Mouse (Mus musculus) heart, postnatal 0 days (tissue): ENCODE results near the gene Maml2. TPM values are rescaled to one million over a fixed set of nuclear protein-coding genes. Genes with fewer than 3 reads are reported as not detected.

Experiments
- ATAC-seq: fragments of 200-750 bp; cut with Nextera tagmentation; 2 replicates; pipeline ENCODE4 v1.8.0; 2017; ENCODE audit warnings: low read depth, moderate number of reproducible peaks, moderate library complexity; ENCODE audit not compliant: insufficient read depth
- DNase-seq: peaks from one replicate; pipeline ENCODE4 v3.0.0-alpha.2; 2016; ENCODE audit warnings: low spot score
- H3K27ac ChIP-seq: fragments of 300-500 bp; sonication (generic); 2 replicates; pipeline ENCODE4 v1.5.1; 2014; ENCODE audit warnings: low read depth, mild to moderate bottlenecking
- H3K27me3 ChIP-seq: fragments of 300-500 bp; sonication (generic); 2 replicates; pipeline ENCODE4 v1.6.1; 2014; ENCODE audit warnings: low read length, mixed read lengths; ENCODE audit not compliant: control insufficient read depth, insufficient read depth
- H3K36me3 ChIP-seq: fragments of 300-500 bp; sonication (generic); replicated peaks from 2 replicates; pipeline ENCODE4 v1.6.1; 2014; ENCODE audit warnings: low read length, mixed read lengths; ENCODE audit not compliant: control insufficient read depth, insufficient read depth
- H3K4me1 ChIP-seq: fragments of 300-500 bp; sonication (generic); 2 replicates; pipeline ENCODE4 v1.6.1; 2014; ENCODE audit warnings: antibody characterized with exemption; ENCODE audit not compliant: control insufficient read depth, insufficient read depth
- H3K4me2 ChIP-seq: fragments of 300-500 bp; sonication (generic); 2 replicates; pipeline ENCODE4 v1.6.1; 2014; ENCODE audit warnings: low read depth, mild to moderate bottlenecking, low read length, moderate library complexity
- H3K4me3 ChIP-seq: fragments of 300-500 bp; sonication (generic); 2 replicates; pipeline ENCODE4 v1.5.1; 2014; ENCODE audit warnings: low read depth, low read length
- H3K9ac ChIP-seq: fragments of 300-500 bp; sonication (generic); replicated peaks from 2 replicates; pipeline ENCODE4 v1.6.1; 2014; ENCODE audit warnings: low read depth, low read length, mixed read lengths
- H3K9me3 ChIP-seq: fragments of 300-500 bp; sonication (generic); replicated peaks from 2 replicates; pipeline ENCODE4 v1.6.1; 2016; ENCODE audit warnings: low read length; ENCODE audit not compliant: control insufficient read depth
- CTCF ChIP-seq: IDR thresholded peaks from 2 replicates; pipeline ENCODE4 v1.5.1; 2016; ENCODE audit warnings: antibody characterized with exemption, control low read depth, low read depth
- EP300 ChIP-seq: IDR thresholded peaks from 2 replicates; pipeline ENCODE4 v1.6.1; 2016; ENCODE audit warnings: antibody characterized with exemption, low read depth
- WGBS: fragments of 180-500 bp; shearing (Covaris S2); extraction: QIAGEN DNeasy Blood & Tissue Kit; methylation state at CpG from one replicate; pipeline ENCODE4 v1.1.7; 2014; 5-methylcytosine and 5-hydroxymethylcytosine counted together
- polyA plus RNA-seq: library from polyadenylated mRNA; unstranded; fragments of >200 nt; fragmentation: Nextera tagmentation; extraction: Ambion mirVana; gene quantifications from 2 replicates; pipeline ENCODE4 v1.2.1, GENCODE M21; 2015
- total RNA-seq: library from RNA; depleted of rRNA; stranded (reverse); fragments of >200 nt; gene quantifications from 2 replicates; pipeline ENCODE4 v1.2.3, GENCODE M21; 2014; ENCODE audit warnings: low replicate concordance

Maml2 gene
- total and polyA plus RNA-seq, 2 experiments from 2014 or later: 6.0 to 7.0 TPM

- no peaks in the 10 kb centered on the region for H3K9me3 ChIP-seq
- DNase-seq (no peak), ATAC-seq (no peak)
- no peak overlapping the region for H3K4me2 ChIP-seq
- H3K27ac ChIP-seq: no peak overlapping the region
- peaks cover 16% of the 10 kb centered on the region for H3K4me1 ChIP-seq
- no peak overlapping the region for H3K9ac ChIP-seq
- WGBS: 86% methylated on average over 4 of the region's 4 CpGs
- H3K4me3 ChIP-seq: no peak overlapping the region
- H3K27me3 ChIP-seq: no peaks in the 10 kb centered on the region
- TF ChIP-seq CTCF (no peak), EP300 (no peak)
- H3K36me3 ChIP-seq: no peaks in the 10 kb centered on the region
Measured at GRCm38 (mm10) chr9:13697041-13697811, 399.5 kb downstream of the Maml2 start.

- no peak for DNase-seq
- Histone ChIP-seq H3K4me2 (no peak overlapping the region), H3K4me3 (no peak overlapping the region), H3K27me3 (no peaks in the 10 kb centered on the region), H3K9me3 (no peaks in the 10 kb centered on the region), H3K27ac (no peak overlapping the region), H3K4me1 (peaks cover 19% of the 10 kb centered on the region), H3K9ac (no peak overlapping the region), H3K36me3 (no peaks in the 10 kb centered on the region)
- ATAC-seq: no peak
- no peak for TF ChIP-seq EP300
- no peak for TF ChIP-seq CTCF
- WGBS: 96% methylated on average over 4 of the region's 4 CpGs
Measured at GRCm38 (mm10) chr9:13697869-13698268, 400.1 kb downstream of the Maml2 start.

- 84% methylated on average over 14 of the region's 14 CpGs for WGBS
- Histone ChIP-seq H3K36me3 (no peaks in the 10 kb centered on the region), H3K4me2 (no peak overlapping the region), H3K4me1 (peaks cover 16% of the 10 kb centered on the region), H3K9me3 (no peaks in the 10 kb centered on the region), H3K9ac (no peak overlapping the region), H3K27me3 (no peaks in the 10 kb centered on the region), H3K27ac (no peak overlapping the region), H3K4me3 (no peak overlapping the region)
- no peak for TF ChIP-seq EP300
- DNase-seq (no peak), ATAC-seq (no peak)
Measured at GRCm38 (mm10) chr9:13699061-13699780, 401.5 kb downstream of the Maml2 start.

GRCm38 (mm10) chr9:13699781-13700116 is 402.0 kb downstream of the Maml2 start:
- H3K27ac ChIP-seq: no peak overlapping the region
- no peak for ATAC-seq
- H3K9me3 ChIP-seq: no peaks in the 10 kb centered on the region
- 79% methylated on average over 5 of the region's 5 CpGs for WGBS
- no peaks in the 10 kb centered on the region for H3K36me3 ChIP-seq
- no peak for TF ChIP-seq CTCF
- DNase-seq: no peak
- no peaks in the 10 kb centered on the region for H3K27me3 ChIP-seq
- H3K4me3 ChIP-seq: no peak overlapping the region
- no peak overlapping the region for H3K4me2 ChIP-seq
- no peak overlapping the region for H3K9ac ChIP-seq
- H3K4me1 ChIP-seq: peaks cover 12% of the 10 kb centered on the region

- 86% methylated on average over 12 of the region's 12 CpGs for WGBS
- DNase-seq (no peak), ATAC-seq (no peak)
- Histone ChIP-seq H3K36me3 (peaks cover 13% of the 10 kb centered on the region; the same call in 1 of the 2 replicates), H3K27me3 (no peaks in the 10 kb centered on the region), H3K9ac (no peak overlapping the region), H3K4me2 (no peak overlapping the region), H3K9me3 (no peaks in the 10 kb centered on the region), H3K4me1 (peaks cover 7% of the 10 kb centered on the region; the same call in 1 of the 2 replicates), H3K4me3 (no peak overlapping the region), H3K27ac (no peak overlapping the region)
- TF ChIP-seq CTCF (no peak), EP300 (no peak)
Measured at GRCm38 (mm10) chr9:13701773-13702172, 404.0 kb downstream of the Maml2 start.
